Mouse (Mus musculus): Measurements from ENCODE around the gene Gpbar1.

GRCm38 (mm10) chr1:74281886-74282285 lies 3.5 kb downstream of the Gpbar1 start:
- TF ChIP-seq POLR2A (IDR thresholded peaks at IDR 0.05; ENCODE audit: extremely low read depth, insufficient read depth, low read length) (no peak), CTCF (IDR thresholded peaks at IDR 0.05; ENCODE audit: extremely low read depth, insufficient read depth, low read length) (no peak)
